Mouse (Mus musculus): ENCODE measurements around the gene Ube2cbp.

Gene Ube2cbp

GRCm38 (mm10) chr9:86423331-86423730, 41.4 kb downstream of the Ube2cbp start:
- DNase-seq (ENCODE audit: low spot score in 2 of 2) = no peak

GRCm38 (mm10) chr9:86419366-86419765, 45.4 kb downstream of the Ube2cbp start:
- no peak for DNase-seq (ENCODE audit: low spot score in 2 of 2)

GRCm38 (mm10) chr9:86417971-86418370, 46.8 kb downstream of the Ube2cbp start:
- DNase-seq (ENCODE audit: low spot score in 2 of 2) = no peak

GRCm38 (mm10) chr9:86395785-86396184, 69.0 kb downstream of the Ube2cbp start:
- no peak for DNase-seq (ENCODE audit: low spot score in 2 of 2)

- DNase-seq (ENCODE audit: low spot score in 2 of 2) = no peak
These were observed 69.7 kb downstream of the Ube2cbp start for GRCm38 (mm10) chr9:86395012-86395411.

- no peak for DNase-seq (ENCODE audit: low spot score in 2 of 2)
These were observed 71.0 kb downstream of the Ube2cbp start for GRCm38 (mm10) chr9:86393586-86394272.

- DNase-seq (ENCODE audit: low spot score in 2 of 2) = no peak
These were observed 73.3 kb downstream of the Ube2cbp start for GRCm38 (mm10) chr9:86391467-86391866.

- DNase-seq (ENCODE audit: low spot score in 2 of 2) = no peak
These were observed 74.0 kb downstream of the Ube2cbp start for GRCm38 (mm10) chr9:86390713-86391112.

- no peak for DNase-seq (ENCODE audit: low spot score in 2 of 2)
These were observed 76.2 kb downstream of the Ube2cbp start for GRCm38 (mm10) chr9:86388538-86388937.

GRCm38 (mm10) chr9:86376923-86377322, 87.8 kb downstream of the Ube2cbp start:
- no peak for DNase-seq (ENCODE audit: low spot score in 2 of 2)

GRCm38 (mm10) chr9:86372783-86373567, 91.8 kb downstream of the Ube2cbp start:
- no peak for DNase-seq (ENCODE audit: low spot score in 2 of 2)

- no peak for DNase-seq (ENCODE audit: low spot score in 2 of 2)
These were observed 95.5 kb downstream of the Ube2cbp start for GRCm38 (mm10) chr9:86369208-86369607.

GRCm38 (mm10) chr9:86360536-86360935, 104.2 kb downstream of the Ube2cbp start:
- no peak for DNase-seq (ENCODE audit: low spot score in 2 of 2)

GRCm38 (mm10) chr9:86355851-86356250, 108.9 kb downstream of the Ube2cbp start:
- DNase-seq (ENCODE audit: low spot score in 2 of 2) = no peak

GRCm38 (mm10) chr9:86351491-86351890, 113.3 kb downstream of the Ube2cbp start:
- DNase-seq (ENCODE audit: low spot score in 2 of 2) = no peak

GRCm38 (mm10) chr9:86336792-86337191, 128.0 kb downstream of the Ube2cbp start:
- no peak for DNase-seq (ENCODE audit: low spot score in 2 of 2)

- DNase-seq (ENCODE audit: low spot score in 2 of 2) = no peak
These were observed 128.4 kb downstream of the Ube2cbp start for GRCm38 (mm10) chr9:86336361-86336760.

GRCm38 (mm10) chr9:86335588-86335987, 129.2 kb downstream of the Ube2cbp start:
- no peak for DNase-seq (ENCODE audit: low spot score in 2 of 2)

- no peak for DNase-seq (ENCODE audit: low spot score in 2 of 2)
These were observed 130.4 kb downstream of the Ube2cbp start for GRCm38 (mm10) chr9:86334357-86334756.

- DNase-seq (ENCODE audit: low spot score in 2 of 2) = no peak
These were observed 134.2 kb downstream of the Ube2cbp start for GRCm38 (mm10) chr9:86330591-86330990.

GRCm38 (mm10) chr9:86328270-86328669, 136.5 kb downstream of the Ube2cbp start:
- DNase-seq (ENCODE audit: low spot score in 2 of 2) = no peak

- DNase-seq (ENCODE audit: low spot score in 2 of 2) = no peak
These were observed 137.4 kb downstream of the Ube2cbp start for GRCm38 (mm10) chr9:86327341-86327740.

- no peak for DNase-seq (ENCODE audit: low spot score in 2 of 2)
These were observed 140.0 kb downstream of the Ube2cbp start for GRCm38 (mm10) chr9:86324772-86325171.
